Mouse (Mus musculus): ENCODE measurements around the gene Ipo8.

Gene Ipo8

GRCm38 (mm10) chr6:148830748-148831727 is at the start of gene Ipo8:
Ipo8 (minus strand) TSS chr6:148831467.
- DNase-seq, result peak; percentile 90

- DNase-seq, result no peak
These were observed 42.6 kb upstream of the Ipo8 start for GRCm38 (mm10) chr6:148873911-148874310.

GRCm38 (mm10) chr6:148845629-148846028 is 14.4 kb upstream of the Ipo8 start:
- DNase-seq, result no peak

GRCm38 (mm10) chr6:148841760-148842159 is 10.5 kb upstream of the Ipo8 start:
- DNase-seq, result no peak

- DNase-seq, result no peak
These were observed 7.2 kb upstream of the Ipo8 start for GRCm38 (mm10) chr6:148838460-148838859.

GRCm38 (mm10) chr6:148831728-148832121 is 458 bp upstream of the Ipo8 start:
- no peak for DNase-seq

- DNase-seq, result no peak
These were observed 916 bp downstream of the Ipo8 start for GRCm38 (mm10) chr6:148830355-148830747.

GRCm38 (mm10) chr6:148826119-148826518 is 5.1 kb downstream of the Ipo8 start:
- DNase-seq, result no peak

GRCm38 (mm10) chr6:148818624-148819343 is 12.5 kb downstream of the Ipo8 start:
- no peak for DNase-seq

- no peak for DNase-seq
These were observed 14.5 kb downstream of the Ipo8 start for GRCm38 (mm10) chr6:148816751-148817150.

- DNase-seq, result no peak
These were observed 20.1 kb downstream of the Ipo8 start for GRCm38 (mm10) chr6:148811117-148811516.

GRCm38 (mm10) chr6:148799773-148800172 is 31.5 kb downstream of the Ipo8 start:
- no peak for DNase-seq

GRCm38 (mm10) chr6:148795145-148795544 is 36.1 kb downstream of the Ipo8 start:
- DNase-seq, result no peak

- DNase-seq, result no peak
These were observed 42.1 kb downstream of the Ipo8 start for GRCm38 (mm10) chr6:148789010-148789673.

GRCm38 (mm10) chr6:148786186-148786585 is 45.1 kb downstream of the Ipo8 start:
- DNase-seq, result no peak

- no peak for DNase-seq
These were observed 46.8 kb downstream of the Ipo8 start for GRCm38 (mm10) chr6:148784418-148784817.

- DNase-seq, result no peak
These were observed 55.0 kb downstream of the Ipo8 start for GRCm38 (mm10) chr6:148776236-148776635.

- DNase-seq, result no peak
These were observed 59.8 kb downstream of the Ipo8 start for GRCm38 (mm10) chr6:148771423-148771822.

- DNase-seq, result no peak
These were observed 62.8 kb downstream of the Ipo8 start for GRCm38 (mm10) chr6:148768419-148768818.

GRCm38 (mm10) chr6:148767228-148767627 is 64.0 kb downstream of the Ipo8 start:
- DNase-seq, result no peak

- DNase-seq, result no peak
These were observed 69.1 kb downstream of the Ipo8 start for GRCm38 (mm10) chr6:148761967-148762712.

GRCm38 (mm10) chr6:148761475-148761874 is 69.8 kb downstream of the Ipo8 start:
- DNase-seq, result no peak

- DNase-seq, result no peak
These were observed 74.7 kb downstream of the Ipo8 start for GRCm38 (mm10) chr6:148756535-148756934.

Measured in cerebellum, adult 11 months (tissue).